Mouse (Mus musculus) myocyte (in vitro differentiated cells): ENCODE results near the gene Mastl. TPM values are rescaled to one million over a fixed set of nuclear protein-coding genes. Genes with fewer than 3 reads are reported as not detected.

Experiments used
- H3K27me3 ChIP-seq: one replicate; pipeline ENCODE4 v1.6.1; 2011; ENCODE audit not compliant: control insufficient read depth, insufficient read depth, insufficient read length
- H3K36me3 ChIP-seq: one replicate; pipeline ENCODE4 v1.6.1; 2011; ENCODE audit not compliant: control insufficient read depth, insufficient read depth
- H3K4me2 ChIP-seq: one replicate; pipeline ENCODE4 v1.6.1; 2011; ENCODE audit warnings: low read depth, control low read depth
- H3K4me3 ChIP-seq: one replicate; pipeline ENCODE4 v1.5.1; 2011; ENCODE audit warnings: mild to moderate bottlenecking, control low read depth, moderate library complexity
- H3K79me2 ChIP-seq: one replicate; pipeline ENCODE4 v1.6.1; 2011; ENCODE audit not compliant: control insufficient read depth, insufficient read depth
- H3ac ChIP-seq: one replicate; pipeline ENCODE4 v1.6.1; 2011; ENCODE audit not compliant: control insufficient read depth, insufficient read length
- CEBPB ChIP-seq: IDR thresholded peaks from 2 replicates; pipeline ENCODE4 v1.6.1; 2011; ENCODE audit warnings: mild to moderate bottlenecking, moderate library complexity; ENCODE audit not compliant: poor library complexity, insufficient read depth, severe bottlenecking
- E2F4 ChIP-seq: IDR thresholded peaks from one replicate; pipeline ENCODE4 v1.6.1; 2011; ENCODE audit warnings: mild to moderate bottlenecking, control low read depth, moderate library complexity; ENCODE audit not compliant: insufficient read depth
- MAX ChIP-seq: IDR thresholded peaks from one replicate; pipeline ENCODE4 v1.6.1; 2011; ENCODE audit warnings: low read depth, mild to moderate bottlenecking, control low read depth
- MYOD1 ChIP-seq, 3 experiments: IDR thresholded peaks; one replicate each; pipeline ENCODE4 v1.6.1; 2011; ENCODE audit warnings: control low read depth in 2 of 3, low read depth in 2 of 3, mild to moderate bottlenecking in 2 of 3, moderate library complexity in 1 of 3; ENCODE audit not compliant: insufficient read length in 2 of 3, control insufficient read depth in 1 of 3
- MYOG ChIP-seq, 3 experiments: IDR thresholded peaks; one replicate each; pipeline ENCODE4 v1.6.1; 2011; ENCODE audit warnings: control low read depth in 2 of 3, low read depth in 2 of 3, mild to moderate bottlenecking in 2 of 3; ENCODE audit not compliant: insufficient read length in 2 of 3, control insufficient read depth in 1 of 3, insufficient read depth in 1 of 3
- POLR2A ChIP-seq: IDR thresholded peaks from one replicate; pipeline ENCODE4 v1.6.1; 2011; ENCODE audit warnings: low read depth, mild to moderate bottlenecking, control low read depth, moderate library complexity; ENCODE audit not compliant: insufficient read length
- POLR2AphosphoS2 ChIP-seq: IDR thresholded peaks from one replicate; pipeline ENCODE4 v1.6.1; 2011; ENCODE audit warnings: low read depth, control low read depth; ENCODE audit not compliant: insufficient read length
- REST ChIP-seq: IDR thresholded peaks from one replicate; pipeline ENCODE4 v1.6.1; 2011; ENCODE audit warnings: mild to moderate bottlenecking, control low read depth, moderate library complexity; ENCODE audit not compliant: insufficient read depth, insufficient read length
- SRF ChIP-seq: IDR thresholded peaks from one replicate; pipeline ENCODE4 v1.6.1; 2011; ENCODE audit warnings: low read depth; ENCODE audit not compliant: control insufficient read depth, insufficient read length
- TCF12 ChIP-seq: IDR thresholded peaks from one replicate; pipeline ENCODE4 v1.6.1; 2011; ENCODE audit warnings: mild to moderate bottlenecking, control low read depth; ENCODE audit not compliant: poor library complexity, insufficient read depth, severe bottlenecking
- TCF3 ChIP-seq: IDR thresholded peaks from one replicate; pipeline ENCODE4 v1.6.1; 2011; ENCODE audit warnings: low read depth, control low read depth; ENCODE audit not compliant: insufficient read length
- USF1 ChIP-seq: IDR thresholded peaks from one replicate; pipeline ENCODE4 v1.6.1; 2011; ENCODE audit warnings: low read depth, mild to moderate bottlenecking, control low read depth, moderate library complexity
- polyA plus RNA-seq: library from polyadenylated mRNA; unstranded; fragments of >200 nt; fragmentation: generic; extraction: Trizol; gene quantifications from one replicate; pipeline ENCODE4 v1.2.1, GENCODE M21; 2012; ENCODE audit warnings: missing spikeins

Gene Mastl
- polyA plus RNA-seq, 1 experiment: 1.7 TPM

DNA sequence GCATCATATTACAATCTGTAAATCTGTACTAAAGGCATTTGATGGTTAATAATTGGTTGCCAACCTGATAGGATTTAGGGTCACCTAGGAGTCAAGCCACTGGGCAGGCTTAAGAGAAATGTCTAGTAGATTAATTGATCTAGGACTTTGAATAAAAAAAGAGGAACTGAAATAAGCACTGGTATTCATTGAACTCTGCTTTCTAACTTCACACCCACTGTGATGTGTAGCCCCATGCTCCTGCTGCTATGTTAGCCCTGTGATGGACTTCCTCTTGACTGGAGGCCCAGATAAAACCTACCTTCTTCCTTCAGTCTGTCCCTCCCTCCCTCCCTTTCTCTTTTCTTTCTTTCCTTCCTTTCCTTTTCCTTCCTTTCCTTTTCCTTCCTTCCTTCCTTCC is 58.8 kb downstream of the Mastl start:
- Histone ChIP-seq H3ac (no peak overlapping the region), H3K27me3 (no peaks in the 10 kb centered on the region), H3K4me3 (no peak overlapping the region), H3K4me2 (no peak overlapping the region), H3K36me3 (peaks cover 29% of the 10 kb centered on the region), H3K79me2 (no peaks in the 10 kb centered on the region)
- TF ChIP-seq POLR2A: no peak
- TF ChIP-seq CEBPB: no peak
- TF ChIP-seq SRF: no peak

DNA sequence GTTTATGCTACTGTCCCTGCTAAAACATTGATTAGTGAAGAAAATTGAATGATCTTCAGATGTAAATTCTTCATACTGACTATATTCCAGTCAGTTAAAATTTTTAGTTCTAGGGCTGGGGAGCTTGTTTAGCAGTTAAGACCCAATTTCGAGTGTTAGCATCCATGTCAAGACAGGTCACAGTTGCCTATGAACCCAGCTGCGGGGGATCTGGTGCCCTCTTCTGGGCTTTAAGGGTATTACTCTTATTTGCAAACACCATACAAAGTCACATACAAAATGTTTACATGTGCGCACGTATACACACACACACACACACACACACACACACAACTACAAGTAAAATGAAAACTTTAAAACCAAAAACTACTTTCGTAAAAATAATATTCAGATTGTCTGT is 63.6 kb downstream of the Mastl start:
- H3K4me2 ChIP-seq: no peak overlapping the region
- H3K4me3 ChIP-seq: no peak overlapping the region
- TF ChIP-seq MYOG (IDR thresholded peaks at IDR 0.05; ENCODE audit: control insufficient read depth in 1 of 3, insufficient read depth in 1 of 3, insufficient read length in 2 of 3, low read depth in 2 of 3) (no peak), USF1 (no peak), SRF (no peak), E2F4 (no peak), MAX (no peak), MYOD1 (IDR thresholded peaks at IDR 0.05; ENCODE audit: control insufficient read depth in 1 of 3, insufficient read length in 2 of 3, low read depth in 2 of 3) (no peak), POLR2AphosphoS2 (no peak), CEBPB (no peak), POLR2A (no peak), REST (no peak), TCF3 (no peak), TCF12 (no peak)
- no peaks in the 10 kb centered on the region for H3K79me2 ChIP-seq
- H3K27me3 ChIP-seq: no peaks in the 10 kb centered on the region
- no peak overlapping the region for H3ac ChIP-seq
- H3K36me3 ChIP-seq: peaks cover 46% of the 10 kb centered on the region

DNA sequence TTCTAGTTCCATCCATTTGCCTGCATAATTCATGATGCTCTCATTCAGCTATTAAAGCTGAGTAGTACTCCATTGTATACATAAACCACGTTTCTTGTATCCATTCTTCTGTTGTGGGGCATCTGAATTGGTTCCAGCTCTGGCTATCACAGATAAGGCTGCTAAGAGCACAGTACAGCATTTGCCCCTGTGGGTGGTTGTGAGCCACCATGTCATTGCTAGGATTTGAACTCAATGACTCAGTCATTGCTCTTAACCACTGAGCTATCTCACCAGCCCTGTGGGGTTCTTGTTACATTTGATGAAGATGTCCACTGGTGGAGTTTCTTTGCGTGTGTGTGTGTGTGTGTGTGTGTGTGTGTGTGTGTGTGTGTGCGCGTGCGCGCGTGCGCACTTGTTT is 71.3 kb downstream of the Mastl start:
- Histone ChIP-seq H3K79me2 (no peaks in the 10 kb centered on the region), H3ac (no peak overlapping the region), H3K36me3 (peaks cover 19% of the 10 kb centered on the region), H3K4me2 (no peak overlapping the region), H3K4me3 (no peak overlapping the region), H3K27me3 (no peaks in the 10 kb centered on the region)
- TF ChIP-seq MAX (no peak), TCF3 (no peak), TCF12 (no peak), SRF (no peak), MYOD1 (IDR thresholded peaks at IDR 0.05; ENCODE audit: control insufficient read depth in 1 of 3, insufficient read length in 2 of 3, low read depth in 2 of 3) (no peak), REST (no peak), USF1 (no peak), POLR2A (no peak), POLR2AphosphoS2 (no peak), CEBPB (no peak), MYOG (IDR thresholded peaks at IDR 0.05; ENCODE audit: control insufficient read depth in 1 of 3, insufficient read depth in 1 of 3, insufficient read length in 2 of 3, low read depth in 2 of 3) (no peak), E2F4 (no peak)

DNA sequence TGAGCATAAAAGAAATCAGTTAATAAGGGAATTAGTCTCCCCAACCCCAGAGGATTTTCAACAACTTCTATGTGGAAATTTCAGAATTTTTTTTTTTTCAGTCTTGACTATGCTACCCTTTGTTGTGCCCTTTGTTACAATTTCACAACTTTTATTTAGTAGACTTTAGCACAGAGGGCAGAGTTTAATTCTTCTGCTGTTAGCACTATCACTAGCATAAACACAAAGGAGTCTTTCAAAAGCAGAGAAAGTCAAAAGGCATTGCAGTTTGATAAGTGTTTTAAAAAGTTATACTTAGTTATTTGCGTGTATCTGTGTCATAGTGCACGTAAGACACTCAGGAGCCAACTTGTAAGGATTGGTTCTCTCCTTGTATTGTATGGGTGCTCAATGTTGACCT is 77.2 kb downstream of the Mastl start:
- Histone ChIP-seq H3K36me3 (peaks cover 35% of the 10 kb centered on the region), H3ac (no peak overlapping the region)
- TF ChIP-seq MYOD1 (IDR thresholded peaks at IDR 0.05; ENCODE audit: control insufficient read depth in 1 of 3, insufficient read length in 2 of 3, low read depth in 2 of 3): no peak
- TF ChIP-seq E2F4: no peak

DNA sequence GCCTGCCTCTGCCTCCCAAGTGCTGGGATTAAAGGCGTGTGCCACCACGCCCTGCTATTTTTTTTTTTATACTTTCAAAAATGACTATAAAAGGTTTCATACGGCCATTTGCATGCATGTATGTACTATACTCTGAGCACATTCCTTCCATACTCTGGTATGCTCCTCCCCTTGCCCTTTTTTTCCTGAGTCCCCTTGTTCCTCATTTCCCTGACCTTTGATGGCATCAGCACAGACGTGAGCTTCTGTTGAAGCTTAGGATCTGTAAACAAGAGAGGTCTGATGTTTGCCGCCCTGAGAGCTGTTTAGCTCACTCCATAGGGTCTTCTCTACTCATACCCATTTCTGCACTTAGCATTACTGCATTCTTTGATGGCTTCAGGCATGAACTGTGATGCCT is 78.1 kb downstream of the Mastl start:
- H3ac ChIP-seq: no peak overlapping the region
- no peak overlapping the region for H3K4me3 ChIP-seq
- H3K79me2 ChIP-seq: peaks cover 6% of the 10 kb centered on the region
- H3K27me3 ChIP-seq: no peaks in the 10 kb centered on the region
- TF ChIP-seq MYOD1 (IDR thresholded peaks at IDR 0.05; ENCODE audit: control insufficient read depth in 1 of 3, insufficient read length in 2 of 3, low read depth in 2 of 3) (no peak), MYOG (IDR thresholded peaks at IDR 0.05; ENCODE audit: control insufficient read depth in 1 of 3, insufficient read depth in 1 of 3, insufficient read length in 2 of 3, low read depth in 2 of 3) (no peak), E2F4 (no peak), TCF3 (no peak)
- H3K4me2 ChIP-seq: no peak overlapping the region
- peaks cover 29% of the 10 kb centered on the region for H3K36me3 ChIP-seq

More for the DNA sequence above, 77.2 kb downstream of the Mastl start:
- no peak overlapping the region for H3K4me3 ChIP-seq
- no peaks in the 10 kb centered on the region for H3K27me3 ChIP-seq
- H3K4me2 ChIP-seq: no peak overlapping the region
- peaks cover 4% of the 10 kb centered on the region for H3K79me2 ChIP-seq

DNA sequence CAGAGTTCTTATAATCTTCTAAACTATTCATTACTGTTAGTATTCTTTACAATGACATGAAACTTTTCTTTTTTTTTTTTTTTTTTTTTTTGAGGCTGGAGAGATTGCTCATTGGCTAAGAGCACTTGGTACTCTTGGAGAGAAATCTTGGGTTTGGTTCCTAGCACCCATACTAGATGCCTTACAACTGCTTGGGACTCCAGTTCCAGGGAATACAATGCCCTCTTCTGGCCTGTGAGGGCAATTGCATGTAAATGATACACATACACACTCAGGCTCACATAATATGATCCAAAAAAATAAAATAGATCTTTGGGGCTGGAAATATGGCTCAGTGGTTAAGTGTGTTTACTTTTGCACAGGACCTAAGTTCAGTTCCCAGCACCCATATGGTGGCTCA is 79.0 kb downstream of the Mastl start:
- Histone ChIP-seq H3ac (no peak overlapping the region), H3K36me3 (peaks cover 29% of the 10 kb centered on the region), H3K4me2 (no peak overlapping the region), H3K79me2 (peaks cover 6% of the 10 kb centered on the region), H3K4me3 (no peak overlapping the region), H3K27me3 (no peaks in the 10 kb centered on the region)
- no peak for TF ChIP-seq USF1
- TF ChIP-seq CEBPB: no peak
- TF ChIP-seq MAX: no peak
- no peak for TF ChIP-seq TCF12
- no peak for TF ChIP-seq POLR2AphosphoS2
- TF ChIP-seq REST: no peak
- TF ChIP-seq E2F4: no peak
- no peak for TF ChIP-seq POLR2A
- TF ChIP-seq MYOG (IDR thresholded peaks at IDR 0.05; ENCODE audit: control insufficient read depth in 1 of 3, insufficient read depth in 1 of 3, insufficient read length in 2 of 3, low read depth in 2 of 3): no peak
- no peak for TF ChIP-seq MYOD1 (IDR thresholded peaks at IDR 0.05; ENCODE audit: control insufficient read depth in 1 of 3, insufficient read length in 2 of 3, low read depth in 2 of 3)
- no peak for TF ChIP-seq TCF3
- no peak for TF ChIP-seq SRF
